Mouse (Mus musculus) embryonic fibroblast, embryonic 13.5 days (primary cell): Measurements from ENCODE around the gene Hist1h3h. TPM values are rescaled to one million over a fixed set of nuclear protein-coding genes. Genes with fewer than 3 reads are reported as not detected.

ENCODE experiments used
- H3K27ac ChIP-seq: 2 replicates; pipeline ENCODE4 v1.5.1; 2012; ENCODE audit warnings: low read length, control low read depth, inconsistent platforms; ENCODE audit not compliant: insufficient read depth
- H3K4me1 ChIP-seq: 2 replicates; pipeline ENCODE4 v1.6.1; 2011; ENCODE audit warnings: low read length; ENCODE audit not compliant: control insufficient read depth, insufficient read depth
- H3K4me3 ChIP-seq: 2 replicates; pipeline ENCODE4 v1.5.1; 2011; ENCODE audit warnings: mild to moderate bottlenecking, control low read depth, low read length; ENCODE audit not compliant: insufficient read depth
- CTCF ChIP-seq: IDR thresholded peaks from 2 replicates; pipeline ENCODE4 v1.5.1; 2011; ENCODE audit warnings: mild to moderate bottlenecking, control low read depth, low read length, moderate library complexity, borderline replicate concordance; ENCODE audit not compliant: insufficient read depth
- POLR2A ChIP-seq: IDR thresholded peaks from 2 replicates; pipeline ENCODE4 v1.6.1; 2011; ENCODE audit warnings: low read depth, mild to moderate bottlenecking, control low read depth, low read length, moderate library complexity
- polyA plus RNA-seq: library from polyadenylated mRNA; stranded (reverse); fragments of >200 nt; gene quantifications from 2 replicates; pipeline ENCODE4 v1.2.4, GENCODE M21; 2011; ENCODE audit warnings: low read depth; ENCODE audit not compliant: missing spikeins, insufficient read length

The Hist1h3h gene
- 3.4 TPM in 1 of 2 replicates, not detected in the other for polyA plus RNA-seq

DNA sequence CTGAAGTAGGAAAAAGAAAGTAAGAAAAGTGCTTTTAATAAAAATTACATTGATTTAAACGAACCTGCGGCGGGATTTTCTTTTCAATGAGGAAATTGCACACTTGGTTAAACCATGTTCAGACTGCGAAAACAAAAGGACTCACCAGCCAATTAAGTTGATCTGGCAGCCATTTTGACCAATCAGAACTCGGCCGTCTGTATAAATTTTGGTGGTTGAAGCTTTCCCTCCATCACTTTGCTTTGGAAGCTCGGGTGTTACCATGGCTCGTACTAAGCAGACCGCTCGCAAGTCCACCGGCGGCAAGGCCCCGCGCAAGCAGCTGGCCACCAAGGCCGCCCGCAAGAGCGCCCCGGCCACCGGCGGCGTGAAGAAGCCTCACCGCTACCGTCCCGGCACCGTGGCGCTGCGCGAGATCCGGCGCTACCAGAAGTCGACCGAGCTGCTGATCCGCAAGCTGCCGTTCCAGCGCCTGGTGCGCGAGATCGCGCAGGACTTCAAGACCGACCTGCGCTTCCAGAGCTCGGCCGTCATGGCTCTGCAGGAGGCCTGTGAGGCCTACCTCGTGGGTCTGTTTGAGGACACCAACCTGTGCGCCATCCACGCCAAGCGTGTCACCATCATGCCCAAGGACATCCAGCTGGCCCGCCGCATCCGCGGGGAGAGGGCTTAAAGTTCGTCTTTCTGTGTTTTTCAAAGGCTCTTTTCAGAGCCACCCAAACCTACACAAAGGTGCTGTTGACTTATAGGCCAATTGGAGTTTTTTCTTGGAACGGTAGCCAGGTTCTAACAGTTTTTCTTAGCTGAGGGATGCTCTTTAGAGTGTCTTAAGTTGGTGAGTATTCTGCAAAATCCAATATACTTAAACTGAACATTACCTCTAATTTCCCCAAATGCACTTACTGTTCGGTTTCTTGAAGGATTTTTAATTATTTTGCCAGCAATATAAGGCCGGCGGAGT, at the start of gene Hist1h3h:
Gene Hist1h3h, plus strand, starts transcription at position 263 of the 961 bp plus-strand sequence.
- peak within 1 kb of the TSS; percentile 80 for H3K27ac ChIP-seq
- H3K4me1 ChIP-seq: peaks cover 13% of the 10 kb centered on the region; the same call in 1 of the 2 replicates
- H3K4me3 ChIP-seq: peak within 1 kb of the TSS; percentile 55
- TF ChIP-seq POLR2A: peak; percentile 87

DNA sequence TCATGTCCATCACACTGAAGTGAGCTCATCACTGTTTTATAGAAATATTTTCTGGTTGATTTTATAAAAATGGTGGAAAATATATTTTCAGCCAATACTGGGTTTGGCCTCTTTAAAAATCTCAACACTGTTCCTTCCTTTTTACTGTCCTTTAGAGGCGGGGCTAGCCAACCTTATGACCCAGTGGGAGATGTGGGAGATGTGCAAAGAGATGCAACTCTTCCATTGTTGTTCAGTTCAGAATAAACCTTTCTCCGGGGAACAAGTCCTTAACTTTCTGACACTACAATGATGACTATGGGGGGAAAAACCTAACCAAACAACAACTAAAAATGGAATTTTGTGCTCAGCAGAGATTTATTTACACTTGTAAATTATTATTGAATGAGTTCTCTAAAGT, 40.2 kb upstream of the Hist1h3h start, which contains the start of gene Olfr1360:
Gene Olfr1360, minus strand, starts transcription at position 101 of the 400 bp plus-strand sequence.
- no peak within 1 kb of the TSS for H3K27ac ChIP-seq
- no peak within 1 kb of the TSS for H3K4me3 ChIP-seq
- H3K4me1 ChIP-seq: no peaks in the 10 kb centered on the region
- TF ChIP-seq POLR2A (no peak), CTCF (no peak)

DNA sequence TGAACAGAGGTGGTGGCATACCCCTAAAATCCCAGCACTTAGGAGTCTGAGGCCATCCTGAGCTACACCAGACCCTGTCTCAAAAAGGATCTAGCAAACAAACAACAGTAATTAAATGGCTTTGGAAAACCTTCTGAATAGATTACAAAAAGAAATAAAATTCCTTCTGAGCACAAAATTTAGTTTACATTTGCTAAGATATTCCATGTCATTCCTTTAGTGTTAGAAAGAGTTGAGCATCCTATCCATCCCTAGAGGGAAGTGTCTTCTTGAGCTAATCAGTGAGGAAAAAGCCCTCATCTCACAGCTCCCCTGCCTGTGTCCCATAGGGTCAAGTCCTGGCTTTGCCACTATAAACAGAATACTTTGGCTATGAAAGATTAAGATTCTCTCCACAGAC, 19.6 kb upstream of the Hist1h3h start, which contains the start of gene Olfr1359:
Gene Olfr1359, plus strand, starts transcription at position 301 of the 400 bp plus-strand sequence.
- no peak for TF ChIP-seq CTCF
- no peak for TF ChIP-seq POLR2A
- H3K4me3 ChIP-seq: no peak within 1 kb of the TSS

DNA sequence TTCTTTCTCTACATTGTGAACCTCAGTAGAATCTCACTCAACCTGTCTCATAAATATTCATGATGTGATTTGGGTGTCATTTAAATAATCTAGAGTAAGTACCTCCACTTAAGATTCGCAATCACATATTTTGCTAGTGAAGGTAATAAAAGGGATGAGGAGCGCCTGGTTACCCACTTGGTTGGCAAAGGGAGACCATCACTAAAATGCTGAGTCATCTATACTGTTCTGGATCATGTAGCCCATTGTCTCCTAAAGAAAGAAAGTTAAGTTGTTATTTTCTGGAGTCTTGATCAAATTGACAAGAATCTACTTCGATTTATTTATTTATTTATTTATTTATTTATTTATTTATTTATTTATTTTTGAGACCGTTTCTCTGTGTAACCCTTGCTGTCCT, 10.8 kb upstream of the Hist1h3h start:
- Histone ChIP-seq H3K4me3 (no peak overlapping the region), H3K27ac (no peak overlapping the region), H3K4me1 (no peaks in the 10 kb centered on the region)
- TF ChIP-seq CTCF (no peak), POLR2A (no peak)

More for the DNA sequence above, 19.6 kb upstream of the Hist1h3h start, which contains the start of gene Olfr1359:
- H3K27ac ChIP-seq: no peak within 1 kb of the TSS
- H3K4me1 ChIP-seq: no peaks in the 10 kb centered on the region

DNA sequence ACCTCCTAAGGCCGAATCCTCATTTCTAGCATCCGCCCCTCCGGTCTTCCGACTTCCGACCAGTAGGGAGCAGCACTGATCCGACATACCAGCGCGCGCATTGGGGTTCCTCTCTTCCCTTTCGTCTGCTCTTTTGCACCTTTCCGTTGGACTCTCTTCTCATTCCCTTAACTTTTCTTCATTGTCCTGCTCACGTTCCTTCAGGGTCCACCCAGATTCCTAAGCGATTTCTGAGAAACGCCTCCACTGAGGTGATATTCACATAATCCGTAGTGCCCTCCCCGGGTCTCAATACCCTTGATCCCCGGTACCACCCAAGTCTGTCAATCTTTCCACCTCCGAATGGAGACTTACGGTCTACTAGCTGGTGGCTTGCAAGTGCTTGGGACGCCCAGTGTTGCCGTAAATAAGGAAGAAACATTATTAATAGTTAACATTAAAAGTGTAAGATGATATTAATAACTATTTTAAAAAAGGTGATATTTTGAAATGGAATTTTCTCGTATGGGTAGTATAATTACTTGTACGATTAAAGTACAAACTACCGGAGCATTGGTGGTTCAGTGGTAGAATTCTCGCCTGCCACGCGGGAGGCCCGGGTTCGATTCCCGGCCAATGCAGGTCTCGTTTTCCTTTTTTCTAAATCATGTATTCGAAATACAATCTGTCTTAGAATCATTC, 7.3 kb upstream of the Hist1h3h start:
- Histone ChIP-seq H3K4me3 (peak overlapping the region; percentile 96), H3K27ac (peak overlapping the region; percentile 46; the same call in 1 of the 2 replicates), H3K4me1 (peaks cover 2% of the 10 kb centered on the region; the same call in 1 of the 2 replicates)
- TF ChIP-seq CTCF (peak; percentile 55; the same call in 1 of the 2 replicates), POLR2A (peak; percentile 66)

DNA sequence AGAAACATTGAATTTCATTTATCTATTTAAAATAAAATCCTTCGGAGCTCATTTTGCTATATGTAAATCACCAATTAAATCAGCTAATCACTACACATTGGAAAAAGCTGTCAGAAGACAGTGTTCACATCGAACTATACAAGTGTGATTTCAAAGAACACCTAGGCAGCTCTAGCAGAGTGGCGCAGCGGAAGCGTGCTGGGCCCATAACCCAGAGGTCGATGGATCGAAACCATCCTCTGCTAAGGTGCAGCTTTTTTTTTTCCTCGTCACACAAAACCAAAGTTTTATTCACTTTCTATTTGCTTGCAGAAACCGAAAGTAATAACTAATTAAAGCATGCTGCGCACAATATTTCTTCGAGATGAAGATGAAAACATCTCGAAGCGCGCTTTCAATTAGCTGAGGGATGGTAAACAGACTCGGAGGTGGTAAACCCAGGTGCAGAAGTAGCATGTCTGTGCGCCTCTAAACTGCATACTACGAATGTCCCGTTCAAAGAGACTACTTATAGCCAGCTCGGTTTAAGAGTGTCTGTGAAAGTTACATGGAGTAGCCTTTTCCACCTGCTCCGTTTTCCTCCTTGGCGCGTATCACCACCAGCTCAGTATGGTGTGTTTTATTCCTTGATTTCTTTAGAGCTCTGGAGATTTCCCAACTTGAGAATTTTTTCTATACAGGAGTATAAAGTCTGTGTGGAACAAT, 6.5 kb upstream of the Hist1h3h start:
- no peak for TF ChIP-seq CTCF
- 0 out of 2 replicates have a peak, but pooled peaks have one; percentile 17 for TF ChIP-seq POLR2A
- H3K4me3 ChIP-seq: peak overlapping the region; percentile 99
- peaks cover 6% of the 10 kb centered on the region; the same call in 1 of the 2 replicates for H3K4me1 ChIP-seq
- no peak overlapping the region for H3K27ac ChIP-seq

DNA sequence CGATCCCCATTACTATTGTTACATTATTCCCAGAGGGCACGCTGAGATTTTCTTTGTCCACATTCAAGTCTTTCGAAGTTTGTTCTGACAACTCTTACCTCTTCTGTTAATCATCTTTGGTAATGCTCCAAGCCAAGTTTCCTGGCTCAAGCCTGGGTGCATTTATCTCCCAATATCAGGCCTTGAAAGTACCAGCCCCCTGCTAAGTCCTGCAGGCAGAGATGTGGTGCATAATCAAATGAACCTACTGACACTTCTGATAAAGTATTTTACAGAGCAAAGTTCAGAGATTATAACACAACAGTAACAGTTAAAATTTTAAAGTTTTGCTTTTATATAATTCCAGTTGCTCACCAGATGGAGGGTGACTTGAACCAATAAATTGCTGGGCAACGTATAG, 5.8 kb upstream of the Hist1h3h start:
- TF ChIP-seq CTCF (no peak), POLR2A (no peak)
- peak overlapping the region; percentile 99; the same call in 1 of the 2 replicates for H3K4me3 ChIP-seq
- no peak overlapping the region for H3K27ac ChIP-seq
- peaks cover 6% of the 10 kb centered on the region; the same call in 1 of the 2 replicates for H3K4me1 ChIP-seq

DNA sequence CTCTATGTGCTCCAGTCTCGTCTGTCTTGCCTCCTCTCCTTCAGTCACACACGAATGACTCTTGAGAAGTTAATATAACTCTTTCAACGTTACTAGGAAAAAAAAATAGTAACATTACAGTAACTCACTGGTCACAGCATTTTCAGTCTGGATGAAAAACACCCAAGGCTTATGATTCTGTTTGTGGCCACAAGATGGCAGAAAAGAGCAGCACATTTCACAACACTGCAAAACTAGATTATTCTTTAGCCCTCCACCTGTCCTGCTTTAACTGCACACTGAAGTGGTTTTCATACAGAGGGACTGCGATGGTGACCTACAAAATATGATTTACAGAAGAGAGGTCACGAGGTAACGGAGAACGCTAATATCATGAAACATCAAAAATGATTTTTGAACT, 2.7 kb upstream of the Hist1h3h start:
- peak overlapping the region; percentile 52 for H3K4me3 ChIP-seq
- TF ChIP-seq POLR2A (no peak), CTCF (no peak)
- no peak overlapping the region for H3K27ac ChIP-seq
- H3K4me1 ChIP-seq: peaks cover 13% of the 10 kb centered on the region; the same call in 1 of the 2 replicates
